Mouse (Mus musculus) urinary bladder, postnatal 4 days (tissue): ENCODE results near the gene Elovl1.

Experiments
- DNase-seq, 2 experiments: peaks; one replicate each; pipeline ENCODE4 v3.0.0; 2021 to 2022; ENCODE audit warnings: low spot score in 2 of 2

Gene Elovl1

DNA sequence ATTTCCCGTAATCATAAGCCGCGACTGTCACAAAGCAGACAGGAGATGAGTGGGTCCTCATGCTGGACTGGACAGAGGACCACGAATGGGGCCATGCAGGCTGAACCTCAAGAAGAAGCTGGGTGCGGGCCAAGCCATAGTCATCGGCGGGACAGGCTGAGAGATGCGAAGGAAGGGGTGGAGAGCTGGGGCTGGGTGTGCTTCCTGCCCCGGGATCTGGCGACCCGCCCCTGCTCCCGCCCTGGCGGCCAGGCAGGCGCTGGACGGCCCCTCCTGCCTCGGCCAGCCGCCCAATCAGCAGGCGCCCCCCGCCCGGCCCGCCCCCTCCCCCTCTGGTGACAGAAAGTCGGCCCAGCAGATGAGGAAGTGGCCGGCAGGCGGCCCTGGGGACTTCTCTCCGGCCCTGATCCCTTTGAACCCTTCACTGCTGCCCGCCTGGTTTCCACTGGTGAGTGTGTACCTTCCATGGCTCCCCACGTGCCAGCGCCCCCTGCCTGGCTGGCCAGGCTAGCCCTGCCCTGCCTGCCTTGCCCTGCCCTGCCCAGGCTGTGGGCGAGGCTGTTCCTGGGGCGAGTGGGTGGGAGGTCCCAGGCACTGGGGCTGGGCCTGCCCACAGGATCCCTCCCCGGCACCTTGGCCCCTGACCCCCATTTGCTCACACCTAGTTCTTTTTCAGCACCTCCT, at the start of gene Elovl1:
Elovl1 (plus strand) TSS at position 326 of the 684 bp plus-strand sequence.
- DNase-seq, result peak; percentile 92 to 95

DNA sequence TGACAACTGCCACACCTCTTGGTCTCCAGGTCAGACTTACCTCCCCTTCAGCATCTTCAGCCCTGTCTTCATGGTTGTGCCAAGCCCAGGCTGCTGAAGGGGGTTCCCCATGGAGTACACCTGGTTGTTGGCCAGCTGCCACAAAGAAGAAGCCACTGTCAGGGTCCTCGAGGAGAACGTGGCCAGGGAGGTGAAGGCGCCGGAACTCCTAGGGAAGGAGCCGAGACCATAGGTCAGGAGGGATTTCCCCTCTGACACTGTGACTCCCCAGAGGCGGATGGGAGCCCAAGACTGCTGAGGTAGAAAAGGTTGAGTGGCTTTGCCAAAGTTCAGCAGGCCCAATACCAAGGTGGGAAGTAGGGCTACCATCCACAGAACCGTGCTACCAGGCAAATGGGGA, 44.6 kb upstream of the Elovl1 start:
- DNase-seq, result no peak

DNA sequence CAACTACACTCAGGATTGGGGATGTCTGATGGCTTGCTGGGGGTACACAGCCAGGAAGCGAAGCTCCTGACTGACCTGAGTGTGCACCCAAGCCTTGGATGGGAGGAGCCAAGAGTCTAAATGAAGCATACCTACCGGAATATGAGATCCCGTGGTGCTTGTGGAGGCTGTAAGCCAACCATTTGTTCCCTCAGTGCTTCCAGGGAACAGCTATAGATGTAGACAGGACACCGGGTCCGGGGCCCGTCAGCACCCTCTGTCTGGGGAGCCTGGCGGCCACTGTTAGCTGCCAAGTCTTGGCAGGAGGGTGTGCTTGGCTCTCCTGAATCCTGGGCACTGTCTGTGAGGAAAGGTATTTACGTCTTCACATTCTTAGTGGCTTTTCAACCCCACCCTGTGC, 40.6 kb upstream of the Elovl1 start:
- no peak for DNase-seq

DNA sequence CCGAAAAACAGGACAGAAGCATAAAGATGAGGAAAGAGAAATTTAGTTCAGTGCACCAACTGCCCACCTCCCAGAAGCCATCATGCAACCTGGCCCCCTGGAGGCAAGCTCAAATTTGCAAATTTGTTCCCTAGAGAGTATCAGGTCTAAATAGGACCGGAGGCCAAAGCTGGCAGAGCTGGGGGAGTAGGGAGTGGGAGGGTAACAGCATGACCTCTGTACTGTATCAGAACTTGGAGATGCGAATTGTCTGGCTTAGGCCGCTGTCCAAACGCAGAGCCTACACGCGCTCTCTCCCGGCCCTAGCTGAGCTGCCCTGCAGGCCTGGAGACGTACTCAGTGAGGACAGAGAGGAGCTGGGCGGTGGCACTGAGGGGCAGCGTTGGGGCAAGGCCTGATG, 37.7 kb upstream of the Elovl1 start:
- no peak for DNase-seq

DNA sequence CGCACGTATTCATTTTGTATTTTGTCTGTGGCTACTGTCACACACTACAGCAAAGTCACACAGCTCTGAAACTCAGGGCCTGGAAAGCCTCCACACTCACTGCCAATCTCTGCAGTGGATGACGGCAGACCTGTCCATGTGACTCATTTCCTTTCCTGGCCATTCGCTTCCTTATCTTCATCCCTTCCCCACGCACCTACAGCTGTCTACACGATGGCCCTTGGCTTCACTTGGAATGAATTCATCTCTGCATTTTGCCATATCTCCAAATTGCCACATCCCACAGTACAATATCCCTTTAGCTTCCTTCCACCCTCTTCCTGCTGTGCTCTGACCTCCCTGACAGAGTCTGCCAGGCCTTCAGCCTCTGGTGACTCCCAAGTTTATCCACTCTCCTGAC, 33.4 kb upstream of the Elovl1 start:
- DNase-seq, result no peak

DNA sequence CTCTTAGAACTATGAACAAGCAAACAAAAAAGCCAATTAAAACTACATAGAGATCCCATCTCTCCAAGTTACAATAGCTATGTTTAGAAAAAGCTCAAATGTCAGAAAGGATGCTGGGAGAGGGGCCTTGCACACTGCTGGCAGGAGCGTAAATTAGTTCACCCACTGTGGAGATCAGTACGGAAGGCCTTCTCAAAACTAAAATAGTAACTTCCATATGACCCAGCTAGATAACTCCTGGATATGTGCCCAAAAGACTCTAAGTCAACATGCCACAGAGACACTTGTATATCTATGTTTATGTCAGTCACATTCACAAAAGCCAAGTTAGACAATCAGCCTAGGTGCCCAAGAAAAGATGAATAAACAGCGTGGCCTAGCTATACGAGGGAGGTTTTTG, 32.6 kb upstream of the Elovl1 start:
- DNase-seq, result no peak

DNA sequence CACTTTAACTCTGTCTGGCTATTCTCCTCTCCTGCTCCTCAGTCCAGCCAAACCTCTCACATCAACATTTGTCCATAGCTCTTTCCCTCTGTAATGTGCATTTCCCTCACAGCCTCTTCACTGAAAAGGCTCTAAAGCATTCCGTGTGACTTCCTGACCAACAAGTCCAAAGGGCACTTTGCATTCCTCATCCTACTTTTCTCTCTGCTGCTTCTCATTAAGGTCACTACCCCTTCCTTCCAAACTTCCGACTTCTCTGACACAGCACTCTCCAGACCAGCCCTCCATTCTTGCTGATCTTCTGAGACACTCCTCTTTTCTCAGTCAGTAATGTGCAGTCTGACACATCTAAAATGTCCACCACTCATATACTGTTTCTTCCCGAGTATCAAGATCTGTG, 31.5 kb upstream of the Elovl1 start:
- no peak for DNase-seq

DNA sequence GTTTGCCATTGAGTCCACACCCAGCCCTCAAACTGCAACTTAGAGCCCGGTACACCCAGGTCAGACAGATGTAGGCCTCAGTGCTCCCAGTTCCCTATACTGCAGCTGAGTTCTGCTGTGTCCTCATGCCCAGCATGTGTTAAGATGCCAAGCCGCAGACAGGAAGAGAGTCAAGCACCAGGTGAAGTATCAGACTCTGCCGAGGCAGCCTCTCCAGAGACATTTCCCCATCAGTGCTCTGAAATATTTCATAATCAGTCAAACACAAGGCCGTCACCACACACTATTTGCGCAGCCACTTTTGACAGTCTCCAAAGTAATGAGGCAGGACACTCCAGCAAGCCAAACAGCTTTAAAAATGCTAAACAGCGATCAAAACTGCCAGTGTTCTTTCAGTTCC, 29.5 kb upstream of the Elovl1 start:
- no peak for DNase-seq

DNA sequence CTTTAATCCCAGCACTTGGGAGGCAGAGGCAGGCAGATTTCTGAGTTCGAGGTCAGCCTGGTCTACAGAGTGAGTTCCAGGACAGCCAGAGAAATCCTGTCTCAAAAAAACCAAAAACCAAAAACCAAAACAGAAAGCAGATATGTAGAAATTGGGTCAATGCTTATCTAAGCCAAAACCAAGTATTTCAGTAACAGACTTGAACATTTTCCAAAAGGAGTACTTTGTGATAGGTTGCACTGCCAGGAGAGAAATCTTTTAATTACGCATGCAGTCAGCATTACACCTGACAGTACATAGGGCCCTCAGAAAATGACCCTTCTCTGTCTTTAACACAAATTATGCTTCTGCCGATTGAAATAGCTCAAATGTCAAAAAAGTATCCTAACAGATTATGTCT, 26.5 kb upstream of the Elovl1 start:
- DNase-seq, result no peak

DNA sequence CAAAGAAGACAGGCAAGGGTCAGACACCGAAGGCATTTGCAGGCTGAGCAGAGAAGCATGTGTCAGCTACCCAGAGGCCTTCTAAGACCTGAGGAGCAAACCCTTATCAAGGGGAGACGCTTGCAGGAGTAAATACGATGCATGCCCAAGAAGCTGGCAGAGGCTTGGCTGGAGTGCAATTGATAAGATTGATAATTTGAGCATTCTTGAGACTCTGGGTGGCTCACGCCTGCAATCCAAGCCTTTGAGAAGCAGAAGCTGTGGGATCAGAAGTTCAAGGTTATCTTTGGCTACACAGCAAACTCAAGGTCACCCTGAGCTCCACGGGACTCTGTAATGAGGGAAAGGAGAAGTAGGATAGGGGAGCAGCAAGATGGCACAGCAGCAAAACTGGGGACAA, 26.0 kb upstream of the Elovl1 start:
- no peak for DNase-seq

DNA sequence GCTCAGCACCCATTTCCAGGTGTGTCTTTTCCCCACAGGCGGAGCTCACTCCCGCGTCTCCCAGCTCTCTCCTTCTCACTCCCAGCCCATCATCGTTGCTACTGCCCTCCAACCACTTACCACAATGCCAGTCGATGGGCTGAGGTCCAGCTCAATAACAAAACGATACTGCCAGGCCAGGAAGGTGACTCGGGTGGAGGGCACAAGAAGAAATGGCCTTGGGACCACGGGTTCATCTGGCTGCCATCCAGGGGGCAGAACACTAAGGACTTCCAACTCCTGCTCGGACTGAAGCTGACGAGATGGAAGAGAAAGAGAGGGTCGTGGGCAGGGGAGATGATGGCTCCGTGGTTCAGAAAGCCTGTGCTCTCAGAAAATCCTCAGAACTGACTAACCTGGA, 25.2 kb upstream of the Elovl1 start:
- DNase-seq, result no peak

DNA sequence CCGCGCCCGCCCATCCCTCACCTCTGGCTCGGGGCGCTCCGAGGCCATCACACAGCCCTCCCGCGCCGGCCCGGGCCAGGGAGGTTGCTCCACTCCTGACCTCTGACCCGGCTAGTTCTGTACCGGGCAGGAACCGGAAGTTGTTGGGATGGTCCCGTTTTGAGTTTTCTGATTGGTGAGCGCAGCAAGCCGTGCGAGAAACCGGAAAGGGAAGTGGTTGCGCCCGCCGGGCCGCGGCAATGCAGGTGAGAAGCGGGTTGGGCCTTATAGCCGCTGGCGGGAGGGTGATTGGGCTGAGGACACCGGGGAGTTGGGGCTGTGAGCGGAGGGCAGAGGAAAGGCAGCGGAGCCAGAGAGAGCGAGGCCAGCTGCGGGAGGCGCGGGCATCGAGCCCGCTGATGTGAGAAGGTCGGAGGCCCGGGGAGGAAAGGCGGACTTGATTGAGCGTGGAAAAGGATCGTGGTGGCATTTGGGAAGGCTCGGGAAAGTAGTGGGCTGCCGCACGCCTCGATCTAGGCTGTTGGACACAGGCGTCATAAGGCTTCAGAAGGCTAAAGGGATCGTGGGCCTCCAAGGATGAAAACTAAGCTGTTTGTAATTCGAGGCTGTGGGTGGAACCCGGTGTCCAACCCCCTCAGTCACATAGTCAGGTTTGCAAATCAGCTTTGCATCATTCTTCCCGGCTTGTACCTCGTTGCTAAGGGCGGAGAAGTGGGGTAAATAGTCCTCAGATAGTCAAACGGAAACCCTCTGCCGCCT, 18.6 kb upstream of the Elovl1 start, which contains the start of the genes Szt2 and Med8:
Szt2 (minus strand) TSS at position 132 of the 759 bp plus-strand sequence.
Med8 (plus strand) TSS at position 196 of the 759 bp plus-strand sequence.
- DNase-seq, result peak; percentile 85 to 88

DNA sequence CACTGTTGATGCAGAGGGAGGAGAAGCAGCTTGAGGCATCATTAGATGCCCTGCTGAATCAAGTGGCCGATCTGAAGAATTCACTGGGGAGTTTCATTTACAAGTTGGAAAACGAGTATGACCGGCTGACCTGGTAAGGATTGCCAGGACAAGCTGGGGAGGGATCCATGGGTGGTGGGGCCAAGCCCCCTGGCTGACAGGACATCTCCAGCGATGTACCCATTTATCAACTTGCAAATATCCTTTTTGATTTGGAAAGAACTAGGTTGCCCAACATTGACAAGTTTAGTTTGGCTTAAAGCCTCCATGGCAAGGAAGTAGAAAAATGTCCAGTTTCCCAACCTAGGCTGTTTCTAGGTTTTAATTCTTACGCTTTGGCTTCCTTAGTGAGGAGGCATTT, 17.0 kb upstream of the Elovl1 start:
- no peak for DNase-seq

DNA sequence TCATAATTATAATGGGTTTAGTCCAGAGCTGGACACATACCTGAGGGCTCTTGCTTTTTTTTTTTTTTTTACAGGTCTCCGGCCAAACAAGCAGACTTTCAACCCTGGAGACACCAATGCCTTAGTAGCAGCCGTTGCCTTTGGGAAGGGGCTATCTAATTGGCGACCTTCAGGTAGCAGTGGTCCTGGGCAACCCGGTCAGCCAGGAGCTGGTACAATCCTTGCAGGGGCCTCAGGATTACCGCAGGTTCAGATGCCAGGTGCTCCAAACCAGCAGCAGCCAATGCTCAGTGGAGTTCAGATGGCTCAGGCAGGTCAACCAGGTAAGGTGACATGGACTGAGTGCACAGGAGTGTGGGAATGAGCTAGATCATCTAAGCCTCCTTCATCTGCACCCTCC, 14.3 kb upstream of the Elovl1 start:
- DNase-seq, result no peak

DNA sequence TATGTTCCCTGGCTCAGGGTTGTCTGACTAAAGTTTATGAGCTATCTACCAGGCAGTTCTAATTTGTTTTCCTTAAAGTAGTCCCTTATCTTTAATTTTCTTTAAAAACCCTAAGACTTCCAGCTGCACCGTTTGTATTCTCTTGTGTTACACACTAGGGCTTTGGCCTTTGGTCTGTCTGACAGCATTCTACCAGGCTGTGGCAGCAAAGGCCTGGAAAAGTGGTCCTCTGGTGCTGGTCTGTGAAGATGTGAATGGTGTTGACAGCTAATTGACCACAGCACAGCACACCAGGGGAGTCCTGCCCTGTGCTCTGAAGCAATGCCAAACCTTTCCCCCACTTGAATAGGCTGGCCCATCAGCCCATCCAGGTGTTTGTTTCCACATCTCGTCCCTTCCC, 12.1 kb upstream of the Elovl1 start:
- no peak for DNase-seq

DNA sequence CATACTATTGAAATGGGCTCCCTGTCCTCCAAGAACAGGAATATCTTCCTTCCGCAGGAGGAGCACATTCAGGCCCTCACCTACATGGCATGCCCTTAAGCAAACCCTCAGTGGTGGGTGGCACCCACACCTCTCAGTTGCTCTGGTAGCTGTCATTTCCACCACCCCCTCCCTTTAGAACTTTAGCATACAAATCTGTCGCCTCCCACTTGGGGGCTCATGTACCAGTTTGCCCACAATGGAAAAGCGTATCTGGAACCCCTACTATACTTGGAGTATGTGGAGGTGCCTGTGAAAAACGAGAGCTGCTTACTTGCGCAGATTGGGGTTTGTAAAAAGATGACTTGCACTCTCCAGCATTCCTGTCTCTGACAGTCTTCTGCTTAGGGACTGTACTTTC, 11.6 kb upstream of the Elovl1 start:
- DNase-seq, result no peak

DNA sequence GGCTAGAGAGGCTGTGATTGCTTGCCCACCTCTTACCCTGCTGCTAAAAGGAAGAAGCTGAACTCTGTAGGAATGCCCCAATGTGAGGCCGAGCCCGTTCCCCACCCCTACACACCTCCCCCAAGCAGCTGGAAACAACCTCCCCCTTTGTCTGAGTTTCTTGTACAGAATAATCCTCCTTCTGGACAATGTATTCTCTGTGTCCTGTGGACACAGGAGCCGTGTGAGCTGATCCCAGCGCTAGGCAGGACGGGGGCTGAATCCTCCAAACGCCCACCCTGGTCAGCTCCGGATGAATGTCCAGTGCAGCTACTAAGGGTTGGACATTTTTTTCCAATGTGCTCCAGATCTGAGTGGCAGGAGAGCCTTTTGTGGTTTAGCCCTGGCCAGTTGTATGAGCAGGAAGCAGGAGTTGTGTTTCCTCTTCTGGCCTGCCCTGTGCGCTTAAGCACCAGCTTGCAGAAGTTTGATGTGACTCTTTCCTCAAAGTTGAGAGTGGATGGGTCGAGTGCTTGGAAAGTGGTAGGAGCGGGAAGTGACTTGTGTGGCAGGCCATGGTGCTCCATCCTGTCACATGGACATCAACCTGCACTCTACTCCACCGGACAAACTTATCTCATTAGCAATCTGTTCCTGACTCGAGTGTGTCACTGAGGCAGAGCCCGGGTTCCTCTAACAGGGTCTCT, 10.6 kb upstream of the Elovl1 start:
- DNase-seq, result no peak

DNA sequence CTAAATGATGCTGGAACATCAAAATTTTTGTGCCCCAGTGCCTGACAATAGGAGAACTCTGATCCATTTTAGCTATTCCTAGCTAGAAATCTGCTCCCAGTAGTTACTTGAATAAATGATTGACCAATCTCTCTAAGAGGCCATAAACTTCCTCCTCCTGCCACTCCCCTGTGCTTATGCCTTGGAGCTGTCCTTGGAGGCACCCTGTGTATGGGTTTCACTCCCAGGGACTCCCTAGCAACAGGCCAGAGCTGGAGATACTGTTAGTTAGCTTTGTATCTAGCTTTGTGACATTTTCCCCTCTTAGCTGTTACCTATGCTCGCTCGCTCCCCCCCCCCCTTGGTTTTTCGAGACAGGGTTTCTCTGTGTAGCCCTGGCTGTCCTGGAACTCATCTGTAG, 6.5 kb upstream of the Elovl1 start:
- DNase-seq, result no peak

DNA sequence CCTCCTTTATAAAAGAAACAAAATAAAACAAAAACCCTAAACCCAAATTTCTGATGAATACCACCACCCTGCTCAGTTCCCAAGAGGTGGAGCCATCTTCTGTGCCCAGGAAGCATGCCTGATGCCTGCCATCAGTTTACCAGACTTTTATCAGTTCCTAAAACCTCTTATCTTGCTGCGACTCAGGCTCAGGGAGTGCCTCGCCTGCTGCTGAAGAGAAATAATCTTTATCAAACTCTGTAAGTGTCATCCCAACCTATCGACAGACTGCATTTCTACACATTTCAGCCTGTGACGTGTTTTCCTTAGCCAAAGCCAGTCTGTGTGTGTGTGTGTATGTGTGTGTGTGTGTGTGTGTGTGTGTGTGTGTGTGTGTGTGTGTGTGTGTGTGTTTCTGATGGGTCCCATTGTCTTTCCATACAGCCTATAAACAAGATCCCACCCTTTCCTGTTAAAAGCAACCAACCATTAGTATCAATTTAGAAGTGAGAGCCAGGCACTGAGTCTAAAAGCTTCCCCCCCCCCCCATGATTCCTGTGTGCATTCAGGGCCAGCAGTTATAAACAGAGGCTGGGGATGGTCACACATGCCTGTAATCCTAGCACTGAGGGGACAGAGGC, 3.2 kb upstream of the Elovl1 start:
- no peak for DNase-seq

DNA sequence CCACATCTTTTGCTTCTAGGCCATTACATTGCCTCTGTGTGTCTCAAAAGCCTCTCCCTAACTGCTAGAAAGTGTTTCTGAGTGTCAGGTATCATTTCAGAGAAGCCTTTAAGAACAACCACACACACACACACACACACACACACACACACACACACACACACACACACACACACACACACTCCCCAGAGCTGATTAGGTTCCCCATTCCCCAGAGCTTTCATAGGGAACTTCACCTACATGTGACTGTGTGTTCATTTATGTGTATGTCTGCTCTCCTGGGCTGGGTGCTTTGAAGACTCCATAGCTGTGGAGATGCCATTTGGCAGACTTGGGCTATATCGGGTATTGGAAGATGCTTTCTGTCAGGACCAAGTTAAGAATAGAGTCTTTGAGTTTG, 2.5 kb upstream of the Elovl1 start:
- DNase-seq, result no peak

DNA sequence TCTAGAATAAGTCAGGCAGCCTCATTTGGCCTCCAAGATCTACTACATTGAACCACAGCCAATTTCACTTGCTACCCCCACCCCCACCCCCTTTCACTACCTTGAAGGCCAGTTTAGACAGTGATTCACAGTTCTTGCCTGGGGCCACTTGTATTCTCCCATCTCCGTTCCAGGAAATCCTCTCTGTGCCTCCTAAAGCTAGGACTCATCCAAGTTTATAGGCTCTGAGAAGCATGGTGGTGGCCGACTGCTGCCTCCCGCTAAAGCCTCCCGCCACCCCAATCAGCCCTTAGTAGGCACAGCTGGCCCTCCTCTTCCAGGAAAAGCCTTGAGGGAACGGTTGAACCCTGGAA, 502 bp upstream of the Elovl1 start:
- no peak for DNase-seq

DNA sequence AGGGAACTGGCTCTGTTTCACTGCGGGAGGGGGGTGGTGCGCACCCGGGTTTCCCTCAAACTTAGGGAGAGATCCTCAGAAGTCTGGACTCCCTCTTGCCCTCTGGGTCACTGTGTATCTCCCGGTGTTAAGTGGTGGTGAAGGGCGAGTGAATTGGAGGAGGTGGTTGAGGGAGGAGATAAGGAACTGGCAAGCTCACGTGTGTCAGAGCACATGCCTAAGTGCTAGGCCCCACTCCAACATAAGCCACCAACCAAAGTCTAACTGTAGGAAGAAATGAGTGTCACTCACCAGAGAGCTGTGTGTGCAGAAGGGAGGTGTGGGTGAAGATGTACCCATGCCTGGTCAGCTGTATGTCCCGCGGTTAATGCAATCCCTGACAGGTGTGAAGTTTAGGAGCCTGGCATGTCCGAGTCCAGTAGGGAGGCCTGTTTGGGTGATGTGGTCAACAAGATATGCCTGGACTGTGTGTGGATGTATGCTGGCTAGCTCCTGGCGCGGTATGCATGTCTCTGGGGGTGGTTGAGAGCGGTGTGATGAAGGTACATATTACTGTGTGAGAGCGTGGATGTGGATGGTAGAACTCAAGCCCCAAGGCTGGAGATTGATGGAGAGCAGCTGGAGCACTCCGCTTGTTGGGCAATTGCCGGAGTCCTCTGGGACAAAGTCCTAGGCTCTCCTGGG, 780 bp downstream of the Elovl1 start:
- DNase-seq, result no peak
